Mouse (Mus musculus) kidney, adult 11 months (tissue): Measurements from ENCODE around the gene Gdf5.
"Not testable (repeated sequence)": the region's sequence is repeated elsewhere in the genome, so short reads cannot be mapped to it uniquely, and the experiment has no call there.

Source experiments
- DNase-seq: peaks from one replicate; pipeline ENCODE4 v3.0.0; 2022

The Gdf5 gene

DNA sequence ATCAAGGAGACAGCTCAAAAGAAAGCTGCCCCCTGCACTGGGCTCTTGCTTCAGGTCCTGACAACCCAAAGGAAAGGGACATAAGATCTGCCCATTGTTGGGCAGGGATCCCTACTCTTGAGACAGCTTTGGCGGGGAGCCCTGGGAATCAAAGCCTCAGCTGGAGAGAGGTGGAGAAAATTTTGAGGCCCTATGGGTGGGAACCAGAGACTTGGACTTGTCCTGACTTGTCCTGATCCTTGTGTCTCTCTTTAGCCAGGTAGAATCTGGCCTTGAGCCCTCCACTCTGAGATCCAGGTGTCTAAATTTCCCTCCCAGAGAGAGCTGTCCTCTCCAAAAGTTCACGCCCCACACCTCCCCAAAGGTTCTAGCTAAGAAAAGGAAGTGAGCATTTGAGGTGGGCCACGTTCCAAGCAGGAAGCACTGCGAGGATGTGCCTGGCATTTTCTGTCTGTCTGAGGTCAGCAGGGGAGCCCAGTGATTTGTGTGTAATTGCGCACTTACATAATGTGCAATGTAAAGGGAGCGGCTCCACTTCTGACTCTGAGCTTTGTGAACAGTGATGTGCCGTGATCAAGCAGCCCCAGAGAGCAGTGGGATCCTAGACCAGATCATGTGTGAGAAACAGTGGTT is 5.2 kb downstream of the Gdf5 start:
- no peak for DNase-seq

DNA sequence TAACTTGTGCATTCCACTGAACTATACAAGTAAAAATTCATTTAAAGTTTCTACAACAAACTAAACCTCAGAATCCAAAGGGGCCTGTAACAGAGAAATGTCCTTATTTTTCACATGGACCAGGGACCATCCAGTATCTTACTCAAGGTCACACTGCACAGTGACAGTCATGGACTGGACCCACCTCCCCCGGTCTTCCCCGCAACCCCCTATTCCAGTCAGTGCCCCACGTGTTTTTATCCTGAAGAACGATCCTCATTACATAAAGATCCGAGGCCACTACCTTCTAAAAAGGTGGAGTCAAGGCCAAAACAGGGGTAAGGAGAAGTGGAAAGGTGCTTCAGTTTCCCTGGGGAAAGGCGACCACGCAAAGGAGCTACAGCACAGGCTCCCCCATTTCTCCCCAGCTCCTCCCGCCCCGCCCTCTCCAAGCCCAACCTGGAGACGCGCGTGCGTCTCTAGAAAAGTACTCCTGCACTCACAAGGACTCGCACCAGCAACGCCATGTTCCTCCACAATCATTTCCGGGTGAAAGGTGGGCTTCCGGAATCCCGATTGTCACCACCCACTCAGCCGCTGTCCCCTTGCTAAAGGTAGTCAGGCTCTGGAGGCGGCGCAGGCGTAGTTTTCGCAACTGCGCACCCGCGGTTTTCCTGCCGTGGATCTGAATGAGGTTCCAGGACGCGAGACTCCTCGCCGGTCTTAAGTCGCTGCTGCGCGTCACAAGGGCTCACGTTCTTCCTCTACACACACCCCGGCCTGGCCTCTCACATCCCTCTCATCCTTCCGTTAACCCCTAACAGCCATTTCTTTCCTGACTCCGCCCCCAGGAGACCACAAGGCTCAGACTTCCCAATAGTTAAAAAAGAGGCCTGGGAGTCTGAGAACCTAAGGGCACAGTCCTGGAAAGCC is 15.4 kb downstream of the Gdf5 start, which contains the start of gene Uqcc1:
Gene Uqcc1 (minus strand): TSS at position 780 of the 912 bp plus-strand sequence.
- peak; percentile 96 for DNase-seq

DNA sequence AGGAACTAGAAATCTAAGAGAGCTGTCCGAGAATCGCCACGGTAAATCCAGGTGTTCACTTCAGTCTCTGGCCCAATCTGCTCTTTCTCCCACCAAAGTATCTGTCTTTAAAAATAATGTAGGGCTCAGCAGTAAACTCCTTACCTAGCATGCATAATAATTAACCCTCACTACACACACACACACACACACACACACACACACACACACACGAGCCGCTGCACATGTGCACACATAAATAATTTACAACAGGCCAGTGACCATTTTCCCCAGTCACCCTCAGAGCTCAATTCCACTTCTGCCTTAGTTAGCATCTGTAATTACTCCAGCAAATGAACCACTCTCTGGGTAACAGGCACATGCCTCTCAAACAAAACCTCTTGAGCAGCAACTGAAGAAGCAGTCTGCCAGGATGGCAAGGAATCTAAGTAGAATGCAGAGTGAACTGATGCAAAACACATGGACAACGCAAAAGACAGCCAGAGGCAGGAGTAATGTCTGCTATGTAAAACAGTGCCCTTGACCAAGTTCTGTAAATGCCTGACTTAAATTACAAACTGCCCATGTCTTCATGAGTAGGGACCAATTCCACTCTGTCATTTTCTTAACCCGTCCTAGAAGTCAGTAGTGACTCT is 16.3 kb downstream of the Gdf5 start:
- peak; percentile 23 for DNase-seq

DNA sequence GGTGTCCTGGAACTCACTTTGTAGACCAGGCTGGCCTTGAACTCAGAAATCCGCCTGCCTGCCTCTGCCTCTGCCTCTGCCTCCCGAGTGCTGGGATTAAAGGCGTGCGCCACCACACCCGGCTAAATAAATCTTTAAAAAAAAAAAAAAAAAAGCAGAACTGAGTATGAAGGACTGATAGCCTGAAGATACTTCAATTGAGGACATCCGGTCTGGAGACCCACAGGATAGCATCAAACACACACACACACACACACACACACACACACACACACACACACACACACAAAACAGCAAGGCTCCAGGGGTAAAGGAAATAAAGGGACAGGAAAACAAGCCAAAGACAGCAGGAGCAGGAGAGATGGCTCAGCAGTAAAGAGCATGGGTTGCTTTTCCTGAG is 20.0 kb downstream of the Gdf5 start:
- DNase-seq: not testable (repeated sequence)

GRCm38 (mm10) chr2:155923143-155923542 is 22.0 kb downstream of the Gdf5 start:
- no peak for DNase-seq

GRCm38 (mm10) chr2:155914684-155915083 is 30.5 kb downstream of the Gdf5 start:
- DNase-seq: no peak

DNA sequence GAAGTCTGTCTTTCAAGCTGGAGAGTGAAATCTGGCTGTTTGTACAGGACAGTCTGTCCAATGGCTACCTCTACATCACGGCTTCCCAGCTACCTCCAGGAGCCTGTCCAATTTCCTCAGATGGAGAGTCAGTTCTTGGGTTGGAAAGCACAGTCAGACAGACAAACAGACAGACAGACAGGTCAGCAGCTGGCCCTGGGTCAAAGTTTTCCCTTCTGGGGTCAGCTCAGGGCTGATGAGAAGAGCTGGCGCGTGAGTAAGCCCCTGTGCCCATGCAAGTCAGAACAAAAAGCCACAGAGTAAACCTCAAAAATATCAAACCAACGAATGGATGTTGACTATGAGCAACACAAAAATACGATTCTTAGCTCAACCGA is 41.5 kb downstream of the Gdf5 start:
- no peak for DNase-seq

DNA sequence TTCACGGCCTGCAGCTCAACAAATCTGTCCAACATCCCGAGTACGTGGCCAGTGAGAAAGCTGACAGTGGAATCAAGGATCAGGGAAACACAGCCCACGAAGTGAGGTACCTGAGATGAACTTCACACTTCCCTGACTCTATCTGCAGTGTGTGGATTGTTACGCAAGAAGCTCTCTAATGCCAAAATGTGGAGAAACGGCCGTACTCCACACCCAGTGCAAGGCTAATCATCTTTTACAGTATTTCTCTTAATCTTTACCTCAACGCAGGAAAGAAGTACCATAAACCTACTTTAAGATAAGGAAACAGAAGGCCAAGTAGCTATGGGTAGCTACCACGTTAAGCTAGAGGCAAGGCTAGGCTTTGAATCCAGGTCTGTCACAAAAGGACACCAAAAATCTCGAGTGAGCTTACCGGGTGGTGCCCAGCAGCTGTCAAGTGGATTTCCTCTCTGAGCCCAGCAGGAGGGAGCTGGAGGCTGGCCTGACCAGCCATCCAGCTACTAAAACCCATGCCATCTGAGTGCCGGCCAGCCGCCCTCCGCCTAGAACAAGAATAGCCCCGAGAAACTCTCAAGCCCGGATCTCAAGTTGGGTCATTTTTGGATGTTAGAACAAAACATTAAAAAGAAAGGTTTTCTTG is 42.1 kb downstream of the Gdf5 start:
- no peak for DNase-seq

GRCm38 (mm10) chr2:155895046-155895735 is 50.0 kb downstream of the Gdf5 start:
- DNase-seq: no peak

DNA sequence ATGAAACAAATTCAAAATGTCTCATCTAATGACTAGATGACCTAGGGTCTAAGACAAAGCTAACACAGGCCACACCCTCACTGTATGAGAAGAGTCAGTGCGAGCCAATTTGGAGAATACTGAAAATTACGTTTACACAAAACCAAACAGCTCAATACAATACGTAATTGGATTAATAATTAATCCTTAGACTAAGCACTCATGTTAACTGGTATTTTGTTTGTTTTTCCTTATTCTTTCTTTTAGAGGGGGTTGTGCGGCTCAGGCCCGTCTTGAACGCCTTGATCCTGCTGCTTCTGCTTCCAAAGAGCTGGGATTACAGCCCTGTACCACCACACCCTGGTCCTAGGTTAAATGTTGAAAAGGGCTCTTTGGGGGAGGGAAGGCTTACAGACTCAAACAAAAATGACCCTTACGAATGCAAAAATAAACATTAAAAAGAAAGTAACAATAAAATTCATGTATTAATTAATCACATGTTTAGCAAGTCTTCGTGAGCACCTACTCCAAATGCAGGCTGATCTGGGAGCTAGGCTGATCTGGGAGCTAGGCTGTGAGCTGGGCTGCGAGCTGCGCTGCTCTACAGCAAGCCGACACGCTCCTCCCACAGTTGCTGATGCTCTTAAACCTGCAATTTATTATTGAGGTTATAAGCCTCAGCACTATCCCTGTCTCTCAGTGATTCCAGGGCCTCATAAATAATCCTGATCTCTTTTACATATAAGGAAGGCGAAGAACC is 50.7 kb downstream of the Gdf5 start:
- no peak for DNase-seq
